Mouse (Mus musculus): ENCODE measurements at regions not wholly inside any gene's neighbourhood (a gene's known extent, or its start where the extent isn't known, plus 50 kb on each side); places are given as distances from the start of the nearest gene placed in this dataset.

- TF ChIP-seq MAX (IDR thresholded peaks at IDR 0.05; ENCODE audit: low read length) (no peak), UBTF (IDR thresholded peaks at IDR 0.05; ENCODE audit: borderline replicate concordance, insufficient read depth, low read depth, low read length) (no peak), USF2 (IDR thresholded peaks at IDR 0.05; ENCODE audit: borderline replicate concordance in 1 of 2, insufficient read depth in 1 of 2, low read depth in 1 of 2, low read length in 2 of 2) (no peak), JUND (IDR thresholded peaks at IDR 0.05; ENCODE audit: low read depth, low read length) (no peak), RCOR1 (IDR thresholded peaks at IDR 0.05; ENCODE audit: low read depth, low read length) (no peak), E2F4 (IDR thresholded peaks at IDR 0.05; ENCODE audit: borderline replicate concordance, low read depth, low read length) (no peak), SIN3A (IDR thresholded peaks at IDR 0.05; ENCODE audit: low read length) (no peak), MYC (IDR thresholded peaks at IDR 0.05; ENCODE audit: low read depth, low read length) (no peak), POLR2AphosphoS5 (IDR thresholded peaks at IDR 0.05; ENCODE audit: borderline replicate concordance, low read depth, low read length) (no peak), ZKSCAN1 (IDR thresholded peaks at IDR 0.05; ENCODE audit: low read depth, low read length) (no peak), RAD21 (IDR thresholded peaks at IDR 0.05; ENCODE audit: low read depth, low read length) (no peak), SMC3 (IDR thresholded peaks at IDR 0.05; ENCODE audit: low read depth, low read length) (no peak), MAZ (IDR thresholded peaks at IDR 0.05; ENCODE audit: low read depth, low read length) (no peak), POLR2AphosphoS2 (IDR thresholded peaks at IDR 0.05; ENCODE audit: low read length) (no peak), HCFC1 (IDR thresholded peaks at IDR 0.05; ENCODE audit: low read depth, low read length) (no peak), CHD2 (IDR thresholded peaks at IDR 0.05; ENCODE audit: low read length) (no peak)
- no peaks in the 10 kb centered on the region for H3K36me3 ChIP-seq (ENCODE audit: control insufficient read depth in 1 of 2, insufficient read depth in 2 of 2, low read length in 2 of 2)
- no peaks in the 10 kb centered on the region for H3K27me3 ChIP-seq (ENCODE audit: control insufficient read depth in 1 of 2, insufficient read depth in 2 of 2, low read length in 2 of 2)
- no peak for DNase-seq (ENCODE audit: low read depth, low spot score)
- H3K4me3 ChIP-seq (ENCODE audit: control insufficient read depth in 1 of 2, insufficient read depth in 1 of 2, low read depth in 2 of 2, low read length in 2 of 2), result no peak overlapping the region
- H3K9me3 ChIP-seq (replicated peaks; ENCODE audit: insufficient read depth, low read length), result no peaks in the 10 kb centered on the region
- H3K9ac ChIP-seq (ENCODE audit: control insufficient read depth, low read depth, low read length, poor library complexity, severe bottlenecking), result no peak overlapping the region
- H3K27ac ChIP-seq (ENCODE audit: control insufficient read depth, low read depth, low read length), result no peak overlapping the region
- 0 out of 4 replicates have a peak, but pooled peaks cover 0 to 2% of the 10 kb centered on the region in 2 experiments for H3K4me1 ChIP-seq (ENCODE audit: control insufficient read depth in 1 of 2, insufficient read depth in 2 of 2, low read length in 2 of 2)
- H3K79me2 ChIP-seq (ENCODE audit: control insufficient read depth, insufficient read depth, low read length, poor library complexity), result no peaks in the 10 kb centered on the region
Measured at GRCm38 (mm10) chr17:80891656-80892055, 52.8 kb upstream of the Tmem178 start.

GRCm38 (mm10) chr17:80889095-80889494 is 55.3 kb upstream of the Tmem178 start:
- TF ChIP-seq UBTF (IDR thresholded peaks at IDR 0.05; ENCODE audit: borderline replicate concordance, insufficient read depth, low read depth, low read length) (no peak), ZKSCAN1 (IDR thresholded peaks at IDR 0.05; ENCODE audit: low read depth, low read length) (no peak), TCF12 (IDR thresholded peaks at IDR 0.05; ENCODE audit: low read depth, low read length) (peak; percentile 45; the same call in 1 of the 2 replicates), CTCF (IDR thresholded peaks at IDR 0.05 in 2 of 3, conservative IDR thresholded peaks at IDR 0.05 in 1 of 3; ENCODE audit: control insufficient read depth in 1 of 3, insufficient read depth in 1 of 3, low read depth in 2 of 3, low read length in 3 of 3, poor library complexity in 1 of 3, severe bottlenecking in 1 of 3) (no peak), SIN3A (IDR thresholded peaks at IDR 0.05; ENCODE audit: low read length) (no peak), POLR2AphosphoS5 (IDR thresholded peaks at IDR 0.05; ENCODE audit: borderline replicate concordance, low read depth, low read length) (no peak), KAT2A (conservative IDR thresholded peaks at IDR 0.05; ENCODE audit: low read depth, low read length) (no peak), ETS1 (IDR thresholded peaks at IDR 0.05; ENCODE audit: low read depth, low read length) (0 out of 2 replicates have a peak, but pooled peaks have one; percentile 9), GATA1 (IDR thresholded peaks at IDR 0.05; ENCODE audit: low read depth, low read length) (0 out of 2 replicates have a peak, but pooled peaks have one; percentile 12), SMC3 (IDR thresholded peaks at IDR 0.05; ENCODE audit: low read depth, low read length) (no peak), NRF1 (IDR thresholded peaks at IDR 0.05; ENCODE audit: insufficient read depth, low read depth, low read length, poor library complexity, severe bottlenecking) (no peak), HCFC1 (IDR thresholded peaks at IDR 0.05; ENCODE audit: low read depth, low read length) (no peak), EP300 (IDR thresholded peaks at IDR 0.05; ENCODE audit: low read depth in 1 of 2, low read length in 2 of 2) (peak; percentile 38 to 44; a peak in 2 of 4 replicates), ZC3H11A (IDR thresholded peaks at IDR 0.05; ENCODE audit: low read depth, low read length) (no peak)
- Histone ChIP-seq H3K9ac (ENCODE audit: control insufficient read depth, low read depth, low read length, poor library complexity, severe bottlenecking) (no peak overlapping the region), H3K27ac (ENCODE audit: control insufficient read depth, low read depth, low read length) (no peak overlapping the region), H3K27me3 (ENCODE audit: control insufficient read depth in 1 of 2, insufficient read depth in 2 of 2, low read length in 2 of 2) (no peaks in the 10 kb centered on the region), H3K36me3 (ENCODE audit: control insufficient read depth in 1 of 2, insufficient read depth in 2 of 2, low read length in 2 of 2) (no peaks in the 10 kb centered on the region), H3K9me3 (replicated peaks; ENCODE audit: insufficient read depth, low read length) (no peaks in the 10 kb centered on the region), H3K4me3 (ENCODE audit: control insufficient read depth in 1 of 2, insufficient read depth in 1 of 2, low read depth in 2 of 2, low read length in 2 of 2) (no peak overlapping the region), H3K79me2 (ENCODE audit: control insufficient read depth, insufficient read depth, low read length, poor library complexity) (no peaks in the 10 kb centered on the region), H3K4me1 (ENCODE audit: control insufficient read depth in 1 of 2, insufficient read depth in 2 of 2, low read length in 2 of 2) (0 out of 4 replicates have a peak, but pooled peaks cover 0 to 2% of the 10 kb centered on the region in 2 experiments)
- peak; percentile 13 for DNase-seq (ENCODE audit: low read depth, low spot score)

Data from MEL (cell line).